20 mouse cellular contexts compared by ENCODE assay signal in the genomic region with DNA sequence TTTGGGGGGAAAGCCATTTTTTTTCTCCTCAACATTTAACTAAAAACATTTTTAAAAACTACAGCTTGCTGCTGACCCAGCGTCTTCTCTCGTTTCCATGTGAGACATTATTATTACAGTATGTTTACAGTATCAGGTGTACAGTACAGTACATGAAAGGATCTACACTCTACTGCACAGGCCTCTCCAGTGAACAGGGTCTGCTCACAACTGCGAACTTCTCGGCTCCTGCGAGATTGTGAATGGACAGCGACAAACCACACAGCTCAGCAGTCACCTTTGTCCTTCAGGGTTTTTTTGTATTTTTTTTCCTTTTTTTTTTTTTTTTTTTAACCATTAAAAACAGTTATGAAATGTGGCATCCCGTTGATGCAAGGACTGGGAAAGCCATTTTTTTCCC.
"Had no signal": no experiment of that assay in that cellular context is flagged by ENCODE, and none has a peak within 500 bp of the region (broad histone marks: within the 10 kb centered on the region; RNA-seq: fewer than 3 reads in every experiment).

No protein-coding gene starts in this region.

- H3K4me3 ChIP-seq: liver, embryonic 13.5 days; liver, embryonic 15.5 days; midbrain, embryonic 10.5 days; midbrain, embryonic 12.5 days; neural tube, embryonic 12.5 days; stomach, embryonic 15.5 days had no signal

- H3K27ac ChIP-seq: liver, embryonic 13.5 days; liver, embryonic 15.5 days; midbrain, embryonic 10.5 days; midbrain, embryonic 12.5 days; neural tube, embryonic 12.5 days; stomach, embryonic 15.5 days; stomach, postnatal 0 days had no signal

- DNase-seq: liver, embryonic 13.5 days; lung, adult 18-20 months; lung, embryonic 14.5 days; lung, postnatal 10 days; lung, postnatal 4 days; midbrain, embryonic 14.5 days; retina, postnatal 1 day; right cerebral cortex, adult 18-20 months; right cerebral cortex, postnatal 25 days; right cerebral cortex, postnatal 4 days; thymus, adult 2 months; thymus, postnatal 25 days; thymus, postnatal 4 days had no signal

- H3K27me3 ChIP-seq: liver, embryonic 13.5 days; liver, embryonic 15.5 days; midbrain, embryonic 12.5 days; neural tube, embryonic 12.5 days; stomach, embryonic 15.5 days had no signal

- ATAC-seq: midbrain, embryonic 16.5 days had no signal
